Mouse (Mus musculus) thymus, adult 2 months (tissue): ENCODE measurements around the gene Zfp956.

ENCODE experiments used
- CTCF ChIP-seq: fragments of 200-500 bp; IDR thresholded peaks from 2 replicates; pipeline ENCODE4 v1.5.1; 2012; ENCODE audit warnings: mild to moderate bottlenecking, control low read depth, low read length, moderate library complexity, borderline replicate concordance; ENCODE audit not compliant: control insufficient read depth, poor library complexity, insufficient read depth; ENCODE audit errors: extremely low read depth
- POLR2A ChIP-seq: fragments of 200-500 bp; IDR thresholded peaks from 2 replicates; pipeline ENCODE4 v1.6.1; 2012; ENCODE audit warnings: mild to moderate bottlenecking, low read length, control low read depth, moderate library complexity; ENCODE audit not compliant: control insufficient read depth, poor library complexity, insufficient read depth; ENCODE audit errors: extremely low read depth

GRCm38 (mm10) chr6:47919646-47920446 lies 33.3 kb upstream of the Zfp956 start:
- no peak for TF ChIP-seq POLR2A
- no peak for TF ChIP-seq CTCF
